Mouse (Mus musculus) CH12.LX (cell line): ENCODE results near the gene Gtpbp6. TPM values are rescaled to one million over a fixed set of nuclear protein-coding genes. Genes with fewer than 3 reads are reported as not detected.

Source experiments
- DNase-seq: peaks from one replicate; pipeline ENCODE4 v3.0.0-alpha.2; 2013; ENCODE audit errors: extremely low read depth
- H3K27ac ChIP-seq: 2 replicates; pipeline ENCODE4 v1.5.1; 2012; ENCODE audit warnings: low read depth, mild to moderate bottlenecking, control low read depth, moderate library complexity; ENCODE audit not compliant: insufficient read depth
- H3K27me3 ChIP-seq: replicated peaks from 2 replicates; pipeline ENCODE3; 2012; ENCODE audit warnings: inconsistent platforms
- H3K36me3 ChIP-seq, 2 experiments: replicated peaks in 1 of 2; 2 replicates each; pipeline versions ENCODE3 to v1.6.1; 2012; ENCODE audit warnings: inconsistent platforms in 1 of 2, low read length in 1 of 2, mild to moderate bottlenecking in 1 of 2, mixed read lengths in 1 of 2, moderate library complexity in 1 of 2; ENCODE audit not compliant: control insufficient read depth in 1 of 2, insufficient read depth in 1 of 2
- H3K4me1 ChIP-seq, 2 experiments: 2 replicates each; pipeline ENCODE4 v1.6.1; 2012; ENCODE audit warnings: inconsistent platforms in 1 of 2, moderate library complexity in 1 of 2; ENCODE audit not compliant: insufficient read depth in 2 of 2, control insufficient read depth in 1 of 2
- H3K4me2 ChIP-seq: 2 replicates; pipeline ENCODE4 v1.6.1; 2012; ENCODE audit warnings: low read depth, mild to moderate bottlenecking, control low read depth; ENCODE audit not compliant: poor library complexity, insufficient read depth, severe bottlenecking
- H3K4me3 ChIP-seq, 3 experiments: fragments of 150-350 bp in 1 of 3; sonication (generic) in 1 of 3; replicated peaks in 1 of 3; 2 replicates each; pipeline versions ENCODE3 to v1.5.1; 2011 to 2012; ENCODE audit warnings: low read depth in 2 of 3, low read length in 2 of 3, mild to moderate bottlenecking in 2 of 3, moderate library complexity in 2 of 3, control low read depth in 1 of 3, improper control_type of control experiment in 1 of 3, inconsistent platforms in 1 of 3, mixed read lengths in 1 of 3; ENCODE audit not compliant: poor library complexity in 1 of 3
- H3K79me2 ChIP-seq: replicated peaks from 2 replicates; pipeline ENCODE4 v1.6.1; 2012; ENCODE audit warnings: mild to moderate bottlenecking, moderate library complexity; ENCODE audit not compliant: control insufficient read depth, poor library complexity, insufficient read depth, severe bottlenecking; ENCODE audit errors: extremely low read depth
- H3K9ac ChIP-seq: 2 replicates; pipeline ENCODE4 v1.6.1; 2012; ENCODE audit warnings: low read depth, mild to moderate bottlenecking, control low read depth, moderate library complexity; ENCODE audit not compliant: insufficient read depth
- H3K9me3 ChIP-seq: replicated peaks from 2 replicates; pipeline ENCODE3; 2012; ENCODE audit warnings: low read length, inconsistent platforms, mixed read lengths
- CHD1 ChIP-seq: IDR thresholded peaks from 2 replicates; pipeline ENCODE4 v1.6.1; 2012; ENCODE audit warnings: low read depth, low read length, improper control_type of control experiment, inconsistent platforms
- CTCF ChIP-seq, 2 experiments: IDR thresholded peaks in 1 of 2; conservative IDR thresholded peaks in 1 of 2; 2 replicates each; pipeline ENCODE4 v1.5.1; 2011 to 2012; ENCODE audit warnings: low read depth in 2 of 2, low read length in 2 of 2, improper control_type of control experiment in 1 of 2, inconsistent platforms in 1 of 2, mild to moderate bottlenecking in 1 of 2, moderate library complexity in 1 of 2
- E2F4 ChIP-seq: IDR thresholded peaks from 2 replicates; pipeline ENCODE4 v1.6.1; 2011; ENCODE audit warnings: low read depth, low read length, improper control_type of control experiment; ENCODE audit not compliant: insufficient replicate concordance
- ELF1 ChIP-seq: IDR thresholded peaks from 2 replicates; pipeline ENCODE4 v1.6.1; 2014; ENCODE audit warnings: low read depth, mild to moderate bottlenecking, inconsistent platforms, low read length, improper control_type of control experiment
- EP300 ChIP-seq: IDR thresholded peaks from 2 replicates; pipeline ENCODE4 v1.6.1; 2011; ENCODE audit warnings: low read length, improper control_type of control experiment
- ETS1 ChIP-seq: conservative IDR thresholded peaks from 2 replicates; pipeline ENCODE4 v1.6.1; 2012; ENCODE audit warnings: low read depth, mild to moderate bottlenecking, inconsistent platforms, low read length, improper control_type of control experiment, moderate library complexity
- HCFC1 ChIP-seq: IDR thresholded peaks from 2 replicates; pipeline ENCODE4 v1.6.1; 2012; ENCODE audit warnings: low read depth, mild to moderate bottlenecking, inconsistent platforms, low read length, improper control_type of control experiment
- JUN ChIP-seq: IDR thresholded peaks from 2 replicates; pipeline ENCODE4 v1.6.1; 2011; ENCODE audit warnings: low read depth, mild to moderate bottlenecking, low read length, improper control_type of control experiment, moderate library complexity; ENCODE audit not compliant: insufficient read depth
- JUND ChIP-seq: conservative IDR thresholded peaks from 2 replicates; pipeline ENCODE4 v1.6.1; 2011; ENCODE audit warnings: low read depth, low read length, improper control_type of control experiment
- KAT2A ChIP-seq: IDR thresholded peaks from 2 replicates; pipeline ENCODE4 v1.6.1; 2012; ENCODE audit warnings: low read length, improper control_type of control experiment, inconsistent platforms; ENCODE audit not compliant: insufficient replicate concordance
- MYC ChIP-seq: IDR thresholded peaks from 2 replicates; pipeline ENCODE4 v1.6.1; 2011; ENCODE audit warnings: low read depth, mild to moderate bottlenecking, improper control_type of control experiment, low read length
- NRF1 ChIP-seq: IDR thresholded peaks from 2 replicates; pipeline ENCODE4 v1.6.1; 2014; ENCODE audit warnings: low read depth, mild to moderate bottlenecking, inconsistent platforms, low read length, improper control_type of control experiment, moderate library complexity
- PAX5 ChIP-seq: IDR thresholded peaks from 2 replicates; pipeline ENCODE4 v1.6.1; 2012; ENCODE audit warnings: low read length, inconsistent platforms, mixed read lengths
- SIN3A ChIP-seq: IDR thresholded peaks from 2 replicates; pipeline ENCODE4 v1.6.1; 2012; ENCODE audit warnings: low read length, improper control_type of control experiment, inconsistent platforms
- UBTF ChIP-seq: IDR thresholded peaks from 2 replicates; pipeline ENCODE4 v1.6.1; 2012; ENCODE audit warnings: low read depth, mild to moderate bottlenecking, inconsistent platforms, low read length, improper control_type of control experiment, moderate library complexity
- USF1 ChIP-seq: IDR thresholded peaks from 2 replicates; pipeline ENCODE4 v1.6.1; 2014; ENCODE audit warnings: low read depth, mild to moderate bottlenecking, inconsistent platforms, low read length, improper control_type of control experiment
- USF2 ChIP-seq: conservative IDR thresholded peaks from 2 replicates; pipeline ENCODE4 v1.6.1; 2011; ENCODE audit warnings: low read depth, low read length, improper control_type of control experiment
- ZKSCAN1 ChIP-seq: IDR thresholded peaks from 2 replicates; pipeline ENCODE4 v1.6.1; 2012; ENCODE audit warnings: low read depth, inconsistent platforms, low read length, improper control_type of control experiment, borderline replicate concordance
- ZMIZ1 ChIP-seq: IDR thresholded peaks from 2 replicates; pipeline ENCODE4 v1.6.1; 2012; ENCODE audit warnings: low read depth, mild to moderate bottlenecking, inconsistent platforms, low read length, improper control_type of control experiment
- dilution Hi-C: fragments of 300-500 bp; cut with MboI; formaldehyde crosslinking; loops from 2 replicates; pipeline ENCODE4 v1.14.3; 2020; ENCODE audit warnings: low sequenced_read_pairs; ENCODE audit not compliant: extremely low pct_unique_long_range_greater_than_20kb, extremely low pct_ligation_motif_present
- in situ Hi-C: fragments of 300-500 bp; cut with MboI; formaldehyde crosslinking; loops from 3 replicates; pipeline ENCODE4 v1.14.3; 2019; ENCODE audit warnings: low sequenced_read_pairs, low pct_ligation_motif_present, low pct_unique_long_range_greater_than_20kb, mixed read lengths
- polyA plus RNA-seq: library from polyadenylated mRNA; unstranded; fragments of >175 nt; gene quantifications from 2 replicates; pipeline ENCODE4 v1.2.1, GENCODE M21; 2012; ENCODE audit warnings: low read depth; ENCODE audit not compliant: insufficient read length
- total RNA-seq, 2 experiments: library from RNA; depleted of rRNA; stranded (reverse); fragments of 300-350 nt in 1 of 2; fragments of >200 nt in 1 of 2; gene quantifications; 2 replicates each; pipeline ENCODE4 v1.2.3; 2012 to 2014

Gtpbp6 gene
- total and polyA plus RNA-seq, 3 experiments: 14.4 to 40.1 (median 27.9) TPM

GRCm38 (mm10) chr5:110091546-110091945 is 16.5 kb downstream of the Gtpbp6 start:
- in situ Hi-C loops: no loop called here
- Histone ChIP-seq H3K4me3 (no peak overlapping the region), H3K27me3 (no peaks in the 10 kb centered on the region)
- TF ChIP-seq UBTF (no peak), EP300 (no peak), JUN (no peak), CHD1 (no peak), JUND (no peak), SIN3A (no peak), ZMIZ1 (no peak), E2F4 (no peak), USF1 (no peak), MYC (no peak), ELF1 (no peak), HCFC1 (no peak), PAX5 (no peak), KAT2A (no peak), ZKSCAN1 (no peak), USF2 (no peak), CTCF (conservative IDR thresholded peaks at IDR 0.05 in 1 of 2, IDR thresholded peaks at IDR 0.05 in 1 of 2; ENCODE audit: low read depth in 2 of 2, low read length in 2 of 2) (no peak), NRF1 (no peak), ETS1 (no peak)
- TF ChIP-seq, all 38 proteins: peak for 0
- H3K4me2 ChIP-seq: no peak overlapping the region
- H3K36me3 ChIP-seq: no peaks in the 10 kb centered on the region
- dilution Hi-C loops: no loop called here
- H3K79me2 ChIP-seq: no peaks in the 10 kb centered on the region
- H3K27ac ChIP-seq: no peak overlapping the region
- no peak overlapping the region for H3K9ac ChIP-seq
- no peak for DNase-seq
- H3K4me1 ChIP-seq: peaks cover 0 to 25% of the 10 kb centered on the region in 2 experiments; a peak in 2 of 4 replicates
- H3K9me3 ChIP-seq: no peaks in the 10 kb centered on the region

DNA sequence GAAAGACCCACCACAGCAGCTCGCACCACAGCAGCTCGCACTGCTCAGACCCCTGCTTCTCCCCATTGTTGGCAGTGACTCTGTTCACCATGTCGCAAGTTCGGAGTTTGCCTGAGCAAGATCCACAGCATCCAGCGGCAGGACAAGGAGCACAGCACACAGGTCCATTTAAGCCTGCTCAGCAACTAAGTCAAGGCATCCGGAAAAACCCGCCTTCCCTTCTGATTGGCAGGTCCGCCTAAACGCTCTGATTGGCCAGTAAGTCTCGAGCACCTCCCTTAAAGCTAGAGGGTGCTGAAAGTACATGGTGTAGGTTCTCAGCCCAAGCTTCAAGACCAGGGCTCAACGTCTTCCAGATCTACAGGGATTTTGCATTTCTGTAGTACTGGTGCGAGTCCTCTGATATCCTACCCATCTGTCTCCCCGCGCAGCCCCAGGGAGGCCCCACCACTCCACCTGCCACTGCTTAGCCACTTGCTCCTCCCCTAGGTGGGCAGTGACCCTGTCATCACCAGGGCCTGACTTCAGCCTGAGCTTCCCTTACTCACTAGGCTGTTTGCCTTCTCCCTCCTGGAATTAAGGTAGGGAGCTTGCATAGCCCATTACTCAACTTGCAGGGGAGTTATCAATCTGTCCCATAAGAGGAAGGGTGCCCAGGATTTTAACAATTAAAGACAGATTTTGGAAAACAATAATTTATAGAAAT is 21.7 kb downstream of the Gtpbp6 start:
- Histone ChIP-seq H3K27ac (no peak overlapping the region), H3K4me1 (no peaks in the 10 kb centered on the region), H3K9me3 (no peaks in the 10 kb centered on the region), H3K36me3 (peaks cover 3 to 14% of the 10 kb centered on the region in 2 experiments), H3K79me2 (no peaks in the 10 kb centered on the region), H3K27me3 (no peaks in the 10 kb centered on the region), H3K9ac (no peak overlapping the region), H3K4me2 (no peak overlapping the region), H3K4me3 (no peak overlapping the region)
- no peak for DNase-seq
- no peak for TF ChIP-seq JUND
- in situ Hi-C loops (no loop called here), dilution Hi-C loops (no loop called here)
